8 mouse cellular contexts compared by ENCODE assay signal in genomic region chr5:36869578-36870236, GRCm38 (mm10). TPM values are rescaled to one million over a fixed set of nuclear protein-coding genes. Genes with fewer than 3 reads are reported as not detected.
DNase-seq lines count a peak whose midpoint lies in the region; ATAC-seq lines count a peak whose summit lies in the region.

No protein-coding gene starts in this region.

- DNase-seq in heart, postnatal 10 days, result no peak
- peak; percentile 36 for DNase-seq in adrenal gland, postnatal 10 days
- DNase-seq in forebrain, embryonic 11.5 days (ENCODE audit: low spot score), result peak; percentile 64
- peak; percentile 49 to 52 for DNase-seq in layer of hippocampus, postnatal 14 days (ENCODE audit: low spot score in 2 of 2)
- DNase-seq in spleen, postnatal 36 days (ENCODE audit: low spot score in 2 of 2), result no peak
- DNase-seq in urinary bladder, postnatal 36 days (ENCODE audit: low spot score in 2 of 2), result no peak

- peaks cover 96% of the 10 kb centered on the region for H3K27me3 ChIP-seq in heart, embryonic 15.5 days
- H3K27me3 ChIP-seq in forebrain, embryonic 11.5 days (ENCODE audit: control insufficient read depth, insufficient read depth, low read length), result peaks cover 59% of the 10 kb centered on the region
- peaks cover 77% of the 10 kb centered on the region for H3K27me3 ChIP-seq in neural tube, embryonic 12.5 days (replicated peaks)

- H3K9ac ChIP-seq in heart, embryonic 15.5 days, result no peak overlapping the region
- peak overlapping the region; percentile 47 for H3K9ac ChIP-seq in forebrain, embryonic 11.5 days (ENCODE audit: low read length)
- peak overlapping the region; percentile 73 for H3K9ac ChIP-seq in neural tube, embryonic 12.5 days

- ATAC-seq in heart, embryonic 15.5 days (replicated peaks; ENCODE audit: insufficient number of reproducible peaks, insufficient read depth, low FRiP score, low read depth), result no peak
- 0 out of 2 replicates have a peak, but pooled peaks have one; percentile 46 for ATAC-seq in forebrain, embryonic 11.5 days (replicated peaks; ENCODE audit: low FRiP score)
- ATAC-seq in neural tube, embryonic 12.5 days (ENCODE audit: low FRiP score, low read depth), result peak; percentile 54

- 1% methylated on average over 56 of the region's 56 CpGs for WGBS in heart, embryonic 15.5 days
- WGBS in forebrain, embryonic 11.5 days, result under 1% methylated on average over 56 of the region's 56 CpGs
- under 1% methylated on average over 56 of the region's 56 CpGs for WGBS in neural tube, embryonic 12.5 days

- H3K27ac ChIP-seq in heart, embryonic 15.5 days, result no peak overlapping the region
- no peak overlapping the region for H3K27ac ChIP-seq in forebrain, embryonic 11.5 days (ENCODE audit: low read depth, low read length)
- H3K27ac ChIP-seq in neural tube, embryonic 12.5 days, result peak overlapping the region; percentile 42

- H3K9me3 ChIP-seq in heart, embryonic 15.5 days (replicated peaks), result no peaks in the 10 kb centered on the region
- no peaks in the 10 kb centered on the region for H3K9me3 ChIP-seq in forebrain, embryonic 11.5 days (ENCODE audit: control insufficient read depth, low read length)
- H3K9me3 ChIP-seq in neural tube, embryonic 12.5 days, result no peaks in the 10 kb centered on the region

- H3K4me3 ChIP-seq in heart, embryonic 15.5 days, result peak overlapping the region; percentile 44
- peak overlapping the region; percentile 44 for H3K4me3 ChIP-seq in forebrain, embryonic 11.5 days (ENCODE audit: low read depth, low read length)
- peak overlapping the region; percentile 53 for H3K4me3 ChIP-seq in neural tube, embryonic 12.5 days

- H3K4me2 ChIP-seq in heart, embryonic 15.5 days, result peak overlapping the region; percentile 78
- peak overlapping the region; percentile 68 for H3K4me2 ChIP-seq in forebrain, embryonic 11.5 days (ENCODE audit: low read depth, low read length, severe bottlenecking)
- peak overlapping the region; percentile 69 for H3K4me2 ChIP-seq in neural tube, embryonic 12.5 days (replicated peaks)

- intact Hi-C loops in heart, postnatal 10 days (cut with DNase I), result no loop called here

- no peaks in the 10 kb centered on the region for H3K36me3 ChIP-seq in heart, embryonic 15.5 days
- no peaks in the 10 kb centered on the region for H3K36me3 ChIP-seq in forebrain, embryonic 11.5 days (ENCODE audit: control insufficient read depth, insufficient read depth, low read length)
- no peaks in the 10 kb centered on the region for H3K36me3 ChIP-seq in neural tube, embryonic 12.5 days

- peaks cover 22% of the 10 kb centered on the region for H3K4me1 ChIP-seq in heart, embryonic 15.5 days (replicated peaks)
- H3K4me1 ChIP-seq in forebrain, embryonic 11.5 days (replicated peaks; ENCODE audit: control insufficient read depth, insufficient read depth, low read length), result peaks cover 10% of the 10 kb centered on the region; the same call in 1 of the 2 replicates
- H3K4me1 ChIP-seq in neural tube, embryonic 12.5 days, result peaks cover 15% of the 10 kb centered on the region

RNA-seq across cellular contexts. Expression of gene Ppp2r2c, which starts 1.4 kb away (rescaled TPM):
- 0.10 and 0.61 TPM in 2 replicates for polyA plus RNA-seq in heart, embryonic 15.5 days (2015; fragmentation: Nextera tagmentation; extraction: Ambion mirVana)
- total RNA-seq in heart, postnatal 10 days (2021), result under 1 TPM; 0.19 to 0.25 TPM
- 10 to 100 TPM in 1 of 2 experiments, 1 to 10 TPM in 1; 7.0 to 10.2 TPM for total RNA-seq in adrenal gland, postnatal 10 days (2021)
- 1.0 and 1.4 TPM in 2 replicates for polyA plus RNA-seq in forebrain, embryonic 11.5 days (2014; fragmentation: Nextera tagmentation; extraction: Ambion mirVana)
- 100 to 1,000 TPM; 355 to 364 TPM for total RNA-seq in layer of hippocampus, postnatal 14 days (2021)
- polyA plus RNA-seq in neural tube, embryonic 12.5 days (2016; fragmentation: Nextera tagmentation; extraction: Ambion mirVana), result 27.1 and 27.8 TPM in 2 replicates

RNA-seq across cellular contexts. Expression of gene Man2b2, which starts 39.3 kb away (rescaled TPM):
- polyA plus RNA-seq in heart, embryonic 15.5 days (2015; fragmentation: Nextera tagmentation; extraction: Ambion mirVana), result 12.3 and 17.9 TPM in 2 replicates
- total RNA-seq in heart, postnatal 10 days (2021), result 10 to 100 TPM; 18.1 to 21.2 TPM
- 10 to 100 TPM; 37.5 TPM for total RNA-seq in adrenal gland, postnatal 10 days (2021)
- 10.2 and 12.2 TPM in 2 replicates for polyA plus RNA-seq in forebrain, embryonic 11.5 days (2014; fragmentation: Nextera tagmentation; extraction: Ambion mirVana)
- 10 to 100 TPM; 19.6 to 20.1 TPM for total RNA-seq in layer of hippocampus, postnatal 14 days (2021)
- 11.5 and 14.2 TPM in 2 replicates for polyA plus RNA-seq in neural tube, embryonic 12.5 days (2016; fragmentation: Nextera tagmentation; extraction: Ambion mirVana)

Comparison
In these comparisons a context has a peak if more than half of its experiments do, and no peak if none do; other contexts are left out.
1. DNase-seq: peak in adrenal gland, postnatal 10 days (single experiment), forebrain, embryonic 11.5 days (single experiment) and layer of hippocampus, postnatal 14 days (2 of 2); none in heart, postnatal 10 days (0 of 2), spleen, postnatal 36 days (0 of 2) and urinary bladder, postnatal 36 days (0 of 2).
2. RNA of gene Ppp2r2c, which starts 1.4 kb away (total RNA-seq): 355 to 364 TPM in layer of hippocampus, postnatal 14 days; 7.0 to 10.2 TPM in adrenal gland, postnatal 10 days and 0.19 to 0.25 TPM in heart, postnatal 10 days; every median in the first group is over 10 times any median in the second.
3. Peak in every context shown above with its lines, with median percentiles within 50 percentile points of each other: H3K4me2 ChIP-seq and H3K4me3 ChIP-seq.